Mouse (Mus musculus) kidney, embryonic 16.5 days (tissue): ENCODE measurements around the gene Stra8. TPM values are rescaled to one million over a fixed set of nuclear protein-coding genes. Genes with fewer than 3 reads are reported as not detected.

Source experiments
- ATAC-seq: fragments of 200-750 bp; cut with Nextera tagmentation; 2 replicates; pipeline ENCODE4 v1.8.0; 2017; ENCODE audit warnings: moderate TSS enrichment; ENCODE audit not compliant: low FRiP score, low TSS enrichment
- H3K27ac ChIP-seq: fragments of 300-500 bp; sonication (generic); 2 replicates; pipeline ENCODE4 v1.5.1; 2014; ENCODE audit warnings: low read length
- H3K27me3 ChIP-seq: fragments of 300-500 bp; sonication (generic); 2 replicates; pipeline ENCODE4 v1.6.1; 2014; ENCODE audit warnings: low read length, control low read depth, mixed read lengths; ENCODE audit not compliant: insufficient read depth
- H3K36me3 ChIP-seq: fragments of 300-500 bp; sonication (generic); 2 replicates; pipeline ENCODE4 v1.6.1; 2014; ENCODE audit warnings: low read length, control low read depth, mixed read lengths; ENCODE audit not compliant: insufficient read depth
- H3K4me1 ChIP-seq: fragments of 300-500 bp; sonication (generic); 2 replicates; pipeline ENCODE4 v1.6.1; 2014; ENCODE audit warnings: low read length, control low read depth, mixed read lengths; ENCODE audit not compliant: insufficient read depth
- H3K4me2 ChIP-seq: fragments of 300-500 bp; sonication (generic); replicated peaks from 2 replicates; pipeline ENCODE4 v1.6.1; 2014; ENCODE audit warnings: low read depth, low read length
- H3K4me3 ChIP-seq: fragments of 300-500 bp; sonication (generic); 2 replicates; pipeline ENCODE4 v1.5.1; 2014; ENCODE audit warnings: mild to moderate bottlenecking, low read length
- H3K9ac ChIP-seq: fragments of 300-500 bp; sonication (generic); replicated peaks from 2 replicates; pipeline ENCODE4 v1.6.1; 2014; ENCODE audit warnings: low read length
- H3K9me3 ChIP-seq: fragments of 300-500 bp; sonication (generic); 2 replicates; pipeline ENCODE4 v1.6.1; 2016; ENCODE audit warnings: low read length, control low read depth
- WGBS: fragments of 180-500 bp; shearing (Covaris S2); extraction: QIAGEN DNeasy Blood & Tissue Kit; methylation state at CpG from one replicate; pipeline ENCODE4 v1.1.7; 2014; 5-methylcytosine and 5-hydroxymethylcytosine counted together
- polyA plus RNA-seq: library from polyadenylated mRNA; unstranded; fragments of >200 nt; fragmentation: Nextera tagmentation; extraction: Ambion mirVana; gene quantifications from 2 replicates; pipeline ENCODE4 v1.2.1, GENCODE M21; 2015

The Stra8 gene
- polyA plus RNA-seq, 1 experiment from 2014 or later, result not detected

DNA sequence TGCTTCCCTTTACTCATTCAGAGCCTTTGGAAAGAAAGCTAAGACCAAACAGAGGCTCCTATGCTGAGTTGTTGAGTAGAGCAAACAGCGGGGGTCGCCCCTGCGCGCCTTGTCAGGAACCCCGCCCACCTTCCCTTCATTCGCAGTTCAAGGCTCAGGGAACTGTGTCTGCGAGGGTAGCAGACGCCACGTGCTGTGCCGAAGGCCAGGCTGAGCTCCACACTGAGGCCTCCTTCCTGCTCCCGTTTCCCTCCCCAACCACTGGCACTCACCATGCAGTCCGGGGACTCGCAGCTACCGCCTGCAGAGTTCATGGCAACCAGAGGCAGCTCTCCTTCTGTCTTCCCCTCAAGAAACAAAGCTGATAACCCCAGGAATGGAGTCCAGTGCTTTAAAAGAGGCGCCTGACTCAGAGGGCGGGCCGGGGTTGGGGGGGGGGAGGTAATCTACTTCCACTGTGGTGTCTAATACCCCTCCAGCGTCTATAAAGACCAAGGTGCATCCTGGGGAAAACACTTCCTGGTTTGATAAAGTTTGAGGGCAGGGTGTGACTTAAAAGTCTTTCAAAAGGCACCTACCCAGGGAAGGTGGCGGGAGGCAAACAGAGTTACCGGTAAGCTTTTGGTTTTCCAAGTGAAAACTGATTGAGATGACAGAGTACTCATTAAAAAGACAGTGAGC lies 68.3 kb downstream of the Stra8 start, which contains the start of gene Slc23a4:
Gene Slc23a4, minus strand, starts transcription at position 324 of the 681 bp plus-strand sequence.
- peak; percentile 68; the same call in 1 of the 2 replicates for ATAC-seq

More for the DNA sequence above, 68.3 kb downstream of the Stra8 start, which contains the start of gene Slc23a4:
- 12% methylated on average over 20 of the region's 20 CpGs for WGBS
- H3K27ac ChIP-seq, result no peak within 1 kb of the TSS
- H3K27me3 ChIP-seq, result no peaks in the 10 kb centered on the region
- H3K9ac ChIP-seq, result peak within 1 kb of the TSS; percentile 28
- no peaks in the 10 kb centered on the region for H3K9me3 ChIP-seq
- H3K36me3 ChIP-seq, result no peaks in the 10 kb centered on the region
- peak within 1 kb of the TSS; percentile 33 for H3K4me2 ChIP-seq
- no peak within 1 kb of the TSS for H3K4me3 ChIP-seq
- H3K4me1 ChIP-seq, result peaks cover 17% of the 10 kb centered on the region

Other genes starting within 250 kb of the Stra8 start
- 4.7 TPM in 2 replicates for gene Agbl3, start 139.7 kb upstream of the Stra8 start, polyA plus RNA-seq
- gene Tmem140, start 57.0 kb upstream of the Stra8 start, polyA plus RNA-seq, result 2.8 and 3.1 TPM in 2 replicates
- 15.2 and 15.4 TPM in 2 replicates for gene Cyren, start 42.1 kb upstream of the Stra8 start, polyA plus RNA-seq
- gene Wdr91, start 9.3 kb upstream of the Stra8 start, polyA plus RNA-seq, result 11.2 and 11.3 TPM in 2 replicates
- gene Slc23a4, start 68.2 kb downstream of the Stra8 start, polyA plus RNA-seq, result 0.27 and 0.35 TPM in 2 replicates
- 23.1 and 26.3 TPM in 2 replicates for gene Cnot4, start 213.6 kb downstream of the Stra8 start, polyA plus RNA-seq